16 mouse cellular contexts compared by ENCODE assay signal in the genomic region with DNA sequence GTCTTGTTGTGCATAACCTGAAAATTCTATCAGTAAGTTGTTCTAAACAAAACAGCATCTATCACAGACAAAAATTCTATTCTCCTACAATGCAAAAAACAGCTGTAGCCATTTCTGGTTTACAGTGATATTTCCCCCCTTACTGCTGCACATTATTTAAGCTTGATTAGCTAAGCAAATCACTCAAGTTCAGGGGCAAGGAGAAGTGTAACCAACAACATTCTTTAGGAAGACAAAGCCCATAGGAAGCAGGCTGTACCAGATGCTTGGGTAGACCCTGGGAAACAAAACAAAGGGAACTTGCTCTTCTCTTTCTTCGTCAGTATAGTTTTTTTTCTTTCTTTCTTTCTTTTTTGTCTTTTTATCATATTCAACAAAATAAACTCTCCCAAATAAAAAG.
"Had no signal": no experiment of that assay in that cellular context is flagged by ENCODE, and none has a peak within 500 bp of the region (broad histone marks: within the 10 kb centered on the region; RNA-seq: fewer than 3 reads in every experiment).

No protein-coding gene starts in this region.

- H3K9me3 ChIP-seq: neural tube, embryonic 12.5 days; neural tube, embryonic 13.5 days; neural tube, embryonic 15.5 days; stomach, embryonic 15.5 days had no signal

- DNase-seq: right cerebral cortex, adult 18-20 months; right cerebral cortex, postnatal 14 days; right cerebral cortex, postnatal 25 days; right cerebral cortex, postnatal 4 days; spleen, adult 18-20 months; thymus, adult 18-20 months; thymus, adult 2 months; thymus, postnatal 14 days; thymus, postnatal 25 days; thymus, postnatal 36 days; thymus, postnatal 4 days had no signal

- H3K27me3 ChIP-seq: neural tube, embryonic 12.5 days; neural tube, embryonic 13.5 days; neural tube, embryonic 15.5 days; stomach, embryonic 15.5 days had no signal

- H3K27ac ChIP-seq: neural tube, embryonic 12.5 days; neural tube, embryonic 13.5 days; neural tube, embryonic 15.5 days; stomach, embryonic 15.5 days; stomach, postnatal 0 days had no signal

- H3K9ac ChIP-seq: neural tube, embryonic 12.5 days; neural tube, embryonic 13.5 days; neural tube, embryonic 15.5 days; stomach, embryonic 15.5 days had no signal

- H3K36me3 ChIP-seq: neural tube, embryonic 12.5 days; neural tube, embryonic 13.5 days; neural tube, embryonic 15.5 days; stomach, embryonic 15.5 days had no signal

- H3K4me1 ChIP-seq: neural tube, embryonic 12.5 days; neural tube, embryonic 13.5 days; neural tube, embryonic 15.5 days; stomach, embryonic 15.5 days had no signal

- H3K4me2 ChIP-seq: neural tube, embryonic 12.5 days; neural tube, embryonic 13.5 days; neural tube, embryonic 15.5 days; stomach, embryonic 15.5 days had no signal

- H3K4me3 ChIP-seq: neural tube, embryonic 12.5 days; neural tube, embryonic 13.5 days; neural tube, embryonic 15.5 days; stomach, embryonic 15.5 days had no signal
